Mouse (Mus musculus): ENCODE data around the gene Prss35. TPM values are rescaled to one million over a fixed set of nuclear protein-coding genes. Genes with fewer than 3 reads are reported as not detected.

Gene Prss35
- polyA plus RNA-seq, 1 experiment from 2014 or later: 94.5 TPM

Other genes with a start within 250 kb of the Prss35 start
- gene Pgm3, start 171.8 kb upstream of the Prss35 start, polyA plus RNA-seq (2015; fragmentation: Nextera tagmentation; extraction: Ambion mirVana): 38.6 and 39.5 TPM in 2 replicates
- 3.2 and 3.4 TPM in 2 replicates for gene Rwdd2a, start 171.7 kb upstream of the Prss35 start, polyA plus RNA-seq (2015; fragmentation: Nextera tagmentation; extraction: Ambion mirVana)
- gene Me1, start 47.7 kb upstream of the Prss35 start, polyA plus RNA-seq (2015; fragmentation: Nextera tagmentation; extraction: Ambion mirVana): 31.0 and 32.4 TPM in 2 replicates
- gene Snap91, start 137.0 kb downstream of the Prss35 start, polyA plus RNA-seq (2015; fragmentation: Nextera tagmentation; extraction: Ambion mirVana): 5.9 and 6.8 TPM in 2 replicates

Measured in limb, embryonic 15.5 days (tissue).